Mouse (Mus musculus): Measurements from ENCODE around the gene Tle6. TPM values are rescaled to one million over a fixed set of nuclear protein-coding genes. Genes with fewer than 3 reads are reported as not detected.
"Not testable (repeated sequence)": the region's sequence is repeated elsewhere in the genome, so short reads cannot be mapped to it uniquely, and the experiment has no call there.

Tle6 gene
- 10 to 100 TPM in 1 of 2 experiments, 1 to 10 TPM in 1; 9.7 to 10.9 TPM for total RNA-seq (2021)

DNA sequence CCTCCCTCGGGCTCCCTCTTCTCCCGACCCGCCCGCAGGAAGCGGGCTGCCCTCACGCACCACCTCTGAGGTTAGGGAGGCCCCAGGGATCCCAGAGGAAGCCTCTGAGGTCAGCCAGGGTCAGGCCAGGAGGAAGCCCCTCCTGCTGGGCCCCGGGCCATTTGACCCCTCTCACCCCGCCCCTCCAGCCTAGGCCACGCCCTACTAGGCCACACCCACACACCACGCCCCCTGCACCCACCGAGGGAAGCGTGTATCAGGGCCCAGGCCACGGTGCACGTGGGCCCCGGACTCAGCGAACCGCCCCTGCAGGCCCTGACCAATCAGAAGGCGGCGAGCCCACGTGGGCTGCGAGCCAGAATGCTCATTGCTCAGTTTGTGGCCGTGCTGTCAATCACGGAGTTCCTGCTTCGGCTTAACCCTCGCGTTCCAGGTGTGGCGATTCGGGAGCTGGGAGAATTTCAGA, at the start of gene Tle6:
Tle6 (minus strand) TSS at position 336 of the 466 bp plus-strand sequence.
- intact Hi-C loops (cut with DNase I): loop anchor here (5.0 kb wide), 1 partner anchor 98 kb away; the partner anchor contains the start of gene S1pr4
- DNase-seq (ENCODE audit: low spot score in 2 of 2): peak; percentile 87 to 90

GRCm38 (mm10) chr10:81648803-81649775, 48.2 kb upstream of the Tle6 start, which contains the start of gene Gm10778:
TSS of gene Gm10778 (plus strand) at chr10:81649059.
- DNase-seq (ENCODE audit: low spot score in 2 of 2): peak; percentile 85 to 89
- intact Hi-C loops (cut with DNase I): not testable (repeated sequence)

- DNase-seq (ENCODE audit: low spot score in 2 of 2): no peak
- intact Hi-C loops (cut with DNase I): no loop called here
Observed at GRCm38 (mm10) chr10:81646015-81646555, 45.2 kb upstream of the Tle6 start.

GRCm38 (mm10) chr10:81645391-81645790, 44.5 kb upstream of the Tle6 start:
- no peak for DNase-seq (ENCODE audit: low spot score in 2 of 2)
- intact Hi-C loops (cut with DNase I): no loop called here

GRCm38 (mm10) chr10:81644716-81645115, 43.8 kb upstream of the Tle6 start:
- intact Hi-C loops (cut with DNase I): no loop called here
- peak in 1 of 2 experiments; percentile 6 for DNase-seq (ENCODE audit: low spot score in 2 of 2)

DNA sequence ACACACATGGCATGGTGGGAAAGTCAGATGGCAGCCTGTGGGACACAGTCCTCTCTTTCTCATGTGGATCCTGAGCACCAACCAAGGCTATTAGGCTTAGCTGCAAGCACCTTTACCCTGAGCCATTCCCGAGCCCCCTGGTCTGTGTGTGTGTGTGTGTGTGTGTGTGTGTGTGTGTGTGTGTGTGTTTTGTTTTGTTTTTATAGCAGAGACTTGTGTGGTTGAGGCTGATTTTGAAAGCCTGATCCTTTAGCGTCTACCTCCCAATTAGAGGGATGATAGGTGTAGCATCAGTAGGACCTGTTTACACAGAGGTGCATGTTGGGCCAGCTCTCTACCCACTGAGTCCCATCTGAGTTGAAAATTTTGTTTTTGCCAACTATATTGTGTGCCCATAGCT, 43.3 kb upstream of the Tle6 start:
- DNase-seq (ENCODE audit: low spot score in 2 of 2): no peak
- intact Hi-C loops (cut with DNase I): no loop called here

DNA sequence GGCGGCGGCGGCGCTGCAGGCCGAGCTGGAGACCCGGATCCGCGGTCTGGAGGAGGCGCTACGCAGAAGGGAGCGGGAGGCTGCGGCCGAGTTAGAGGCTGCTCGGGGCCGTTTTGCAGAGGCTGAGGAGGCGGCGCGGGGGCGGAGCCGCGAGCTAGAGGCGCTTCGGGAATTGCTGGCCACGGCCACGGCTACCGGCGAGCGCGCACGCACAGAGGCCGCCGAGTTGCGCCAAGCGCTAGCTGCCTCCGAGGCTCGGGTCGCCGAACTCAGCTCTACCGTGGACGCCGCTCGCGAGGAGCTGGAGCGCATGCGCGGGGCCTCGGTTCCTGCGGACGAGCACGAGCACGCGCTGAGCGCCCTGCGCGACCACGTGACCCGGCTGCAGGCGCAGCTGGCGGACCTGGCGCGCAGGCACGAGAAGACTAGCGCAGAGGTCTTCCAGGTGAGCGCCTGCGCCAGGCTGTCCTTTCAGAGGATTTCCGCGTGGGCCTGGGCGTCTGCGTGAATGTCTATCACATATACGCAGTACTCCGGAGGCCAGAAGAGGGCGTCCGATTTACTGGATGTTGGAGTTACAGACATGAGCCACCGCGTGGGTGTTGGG, 42.7 kb upstream of the Tle6 start:
- DNase-seq (ENCODE audit: low spot score in 2 of 2): peak; percentile 95 to 96
- intact Hi-C loops (cut with DNase I): no loop called here

GRCm38 (mm10) chr10:81642648-81643448, 42.0 kb upstream of the Tle6 start:
- DNase-seq (ENCODE audit: low spot score in 2 of 2): no peak
- intact Hi-C loops (cut with DNase I): no loop called here

DNA sequence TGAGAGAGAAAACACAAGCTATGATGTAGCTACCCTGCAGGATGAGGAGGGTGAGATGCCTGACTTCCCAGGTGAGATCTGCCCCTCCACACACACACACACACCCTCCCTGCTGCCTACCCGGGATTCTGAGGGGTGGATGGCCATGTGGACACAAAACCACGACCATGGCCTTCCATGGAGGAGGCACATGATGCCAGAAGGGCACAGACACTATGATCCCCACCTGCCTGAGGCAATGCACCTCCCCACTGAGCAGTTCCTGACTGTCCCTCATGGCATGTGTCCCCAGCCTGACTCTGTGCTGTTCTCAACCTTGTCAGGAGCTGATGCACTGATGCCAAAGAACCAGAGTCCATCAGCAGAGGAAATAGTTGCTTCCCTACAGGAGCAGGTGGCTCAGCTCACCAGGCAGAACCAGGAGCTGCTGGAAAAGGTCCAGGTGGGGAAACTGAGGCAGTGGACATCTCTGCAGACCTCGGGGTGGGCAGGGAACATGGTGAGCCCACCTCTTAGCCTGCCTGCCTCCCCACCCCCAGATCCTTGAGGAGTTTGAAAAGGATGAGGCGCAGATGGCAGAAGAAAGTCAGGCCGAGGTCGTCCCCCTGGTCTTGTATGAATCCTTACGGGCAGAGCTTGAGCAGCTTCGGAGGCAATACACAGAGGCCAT, 41.2 kb upstream of the Tle6 start:
- intact Hi-C loops (cut with DNase I): no loop called here
- peak in 1 of 2 experiments; percentile 8 for DNase-seq (ENCODE audit: low spot score in 2 of 2)

DNA sequence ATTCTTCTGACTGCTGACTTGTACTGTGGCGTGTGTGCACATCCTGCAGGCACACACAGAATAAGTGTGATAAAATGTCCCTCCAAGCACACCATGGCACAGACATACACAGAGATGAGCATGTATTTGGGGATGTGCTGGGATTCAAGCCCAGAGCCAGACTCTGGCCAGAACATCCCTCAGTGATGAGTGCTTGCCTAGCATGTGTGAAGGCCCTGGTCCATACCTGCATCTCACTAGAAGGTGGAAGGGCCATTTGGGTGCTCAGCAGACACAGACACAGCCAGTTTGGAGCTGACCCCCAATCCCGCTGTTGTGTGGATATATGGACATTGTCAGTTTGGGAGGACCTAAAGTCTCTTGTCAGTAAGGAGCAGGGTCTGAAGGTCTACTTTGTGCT, 40.7 kb upstream of the Tle6 start:
- intact Hi-C loops (cut with DNase I): no loop called here
- DNase-seq (ENCODE audit: low spot score in 2 of 2): peak in 1 of 2 experiments; percentile 4

DNA sequence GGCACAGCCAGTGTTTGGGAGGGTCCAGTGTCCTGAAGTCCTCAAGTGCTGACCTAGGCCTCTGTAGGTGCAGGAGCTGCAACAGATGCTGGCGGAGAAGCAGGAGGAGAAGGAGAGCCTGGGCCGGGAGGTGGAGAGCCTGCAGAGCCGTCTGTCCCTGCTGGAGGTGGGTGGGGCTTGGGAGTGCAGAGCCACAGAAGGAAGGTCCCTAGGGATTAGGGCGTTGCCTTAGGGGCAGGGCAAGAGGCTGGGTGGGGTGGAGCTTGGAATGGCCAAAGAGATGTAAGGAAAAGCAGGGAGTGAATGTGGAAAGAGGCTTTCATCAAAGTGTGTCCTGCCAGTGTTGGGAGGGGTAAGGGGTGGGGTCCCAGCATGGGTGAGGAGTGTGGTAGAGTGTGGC, 40.0 kb upstream of the Tle6 start:
- intact Hi-C loops (cut with DNase I); DNase-seq (ENCODE audit: low spot score in 2 of 2): not testable (repeated sequence)

GRCm38 (mm10) chr10:81638101-81638500, 37.2 kb upstream of the Tle6 start:
- intact Hi-C loops (cut with DNase I): no loop called here
- DNase-seq (ENCODE audit: low spot score in 2 of 2): no peak

GRCm38 (mm10) chr10:81636338-81636737, 35.5 kb upstream of the Tle6 start:
- intact Hi-C loops (cut with DNase I): no loop called here
- no peak for DNase-seq (ENCODE audit: low spot score in 2 of 2)

- DNase-seq (ENCODE audit: low spot score in 2 of 2): peak; percentile 82
- intact Hi-C loops (cut with DNase I): no loop called here
Observed at GRCm38 (mm10) chr10:81633253-81634099, 32.6 kb upstream of the Tle6 start.

DNA sequence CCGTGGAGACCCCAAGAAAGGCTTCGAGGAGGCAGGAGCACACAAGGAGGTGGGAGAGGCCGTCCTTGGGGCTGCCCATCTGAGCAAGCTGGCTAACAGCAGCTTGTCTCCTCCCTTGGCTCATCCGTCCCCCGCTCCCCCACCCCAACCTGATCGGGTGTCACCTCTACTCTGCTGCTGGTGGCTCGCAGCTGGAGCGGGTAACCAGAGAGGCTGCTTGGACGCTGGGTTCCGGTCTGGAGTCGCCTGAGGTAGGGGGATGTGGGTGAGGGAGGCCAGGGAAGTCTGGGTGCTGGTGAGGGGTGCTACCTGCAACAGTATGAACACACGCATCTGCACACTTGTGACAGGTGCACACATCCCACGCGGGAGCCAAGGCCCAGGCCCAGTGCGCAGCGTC, 27.5 kb upstream of the Tle6 start, which contains the start of gene Ankrd24:
Ankrd24 (plus strand) TSS at position 151 of the 400 bp plus-strand sequence.
- DNase-seq (ENCODE audit: low spot score in 2 of 2): no peak
- intact Hi-C loops (cut with DNase I): no loop called here

DNA sequence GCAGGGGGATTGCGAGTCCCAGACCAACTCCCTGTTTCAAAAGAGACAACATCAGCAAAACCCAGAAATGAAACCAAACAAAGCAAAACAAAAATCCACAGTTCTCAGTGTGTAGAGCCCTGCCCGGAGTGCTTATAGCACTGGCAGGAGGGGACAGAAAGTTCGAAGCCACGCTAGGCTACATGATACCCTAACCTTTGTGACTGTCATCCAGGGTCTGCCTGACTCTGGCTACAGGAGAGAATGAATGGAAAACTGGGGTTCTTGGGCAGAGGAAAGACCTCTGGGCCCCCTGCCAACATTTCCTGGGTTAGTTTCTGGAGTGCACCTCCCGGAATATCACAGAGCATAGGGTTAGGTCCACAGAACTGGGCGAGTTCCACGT, 27.0 kb upstream of the Tle6 start:
- DNase-seq (ENCODE audit: low spot score in 2 of 2): no peak
- intact Hi-C loops (cut with DNase I): no loop called here

GRCm38 (mm10) chr10:81626994-81627835, 26.3 kb upstream of the Tle6 start, which contains the start of gene Sirt6:
TSS of gene Sirt6 (minus strand) at chr10:81627797.
- intact Hi-C loops (cut with DNase I): no loop called here
- DNase-seq (ENCODE audit: low spot score in 2 of 2): peak; percentile 91 to 93

Measured in left cerebral cortex, postnatal 36 days (tissue).